Mouse (Mus musculus) C2C12 (cell line): ENCODE results near the gene Npffr2.

Experiments
- CEBPB ChIP-seq: IDR thresholded peaks from one replicate; pipeline ENCODE4 v1.6.1; 2011; ENCODE audit warnings: low read depth, mild to moderate bottlenecking, control low read depth, moderate library complexity
- CTCF ChIP-seq: IDR thresholded peaks from one replicate; pipeline ENCODE4 v1.5.1; 2011; ENCODE audit not compliant: control insufficient read depth, insufficient read depth, insufficient read length
- FOSL1 ChIP-seq: IDR thresholded peaks from one replicate; pipeline ENCODE4 v1.8.0; 2011; ENCODE audit warnings: mild to moderate bottlenecking, low read length; ENCODE audit not compliant: poor library complexity, insufficient read depth, severe bottlenecking
- MAX ChIP-seq: IDR thresholded peaks from one replicate; pipeline ENCODE4 v1.6.1; 2011; ENCODE audit warnings: mild to moderate bottlenecking, control low read depth
- MYOD1 ChIP-seq: IDR thresholded peaks from one replicate; pipeline ENCODE4 v1.6.1; 2011; ENCODE audit warnings: low read depth; ENCODE audit not compliant: control insufficient read depth, insufficient read length
- MYOG ChIP-seq: IDR thresholded peaks from one replicate; pipeline ENCODE4 v1.6.1; 2011; ENCODE audit not compliant: control insufficient read depth, insufficient read length; ENCODE audit errors: extremely low read depth
- USF1 ChIP-seq: IDR thresholded peaks from one replicate; pipeline ENCODE4 v1.6.1; 2011; ENCODE audit warnings: low read depth, mild to moderate bottlenecking, control low read depth, moderate library complexity

GRCm38 (mm10) chr5:89581742-89582366, 54.6 kb downstream of the Npffr2 start:
- TF ChIP-seq CTCF, result no peak
- TF ChIP-seq FOSL1, result no peak
- no peak for TF ChIP-seq MAX
- no peak for TF ChIP-seq MYOG
- TF ChIP-seq USF1, result no peak
- no peak for TF ChIP-seq MYOD1
- no peak for TF ChIP-seq CEBPB
